Mouse (Mus musculus): ENCODE results near the gene Rpusd4. TPM values are rescaled to one million over a fixed set of nuclear protein-coding genes. Genes with fewer than 3 reads are reported as not detected.

The Rpusd4 gene
- total RNA-seq (2017): 11.6 to 17.8 TPM (median 12.7 TPM) in 3 replicates

DNA sequence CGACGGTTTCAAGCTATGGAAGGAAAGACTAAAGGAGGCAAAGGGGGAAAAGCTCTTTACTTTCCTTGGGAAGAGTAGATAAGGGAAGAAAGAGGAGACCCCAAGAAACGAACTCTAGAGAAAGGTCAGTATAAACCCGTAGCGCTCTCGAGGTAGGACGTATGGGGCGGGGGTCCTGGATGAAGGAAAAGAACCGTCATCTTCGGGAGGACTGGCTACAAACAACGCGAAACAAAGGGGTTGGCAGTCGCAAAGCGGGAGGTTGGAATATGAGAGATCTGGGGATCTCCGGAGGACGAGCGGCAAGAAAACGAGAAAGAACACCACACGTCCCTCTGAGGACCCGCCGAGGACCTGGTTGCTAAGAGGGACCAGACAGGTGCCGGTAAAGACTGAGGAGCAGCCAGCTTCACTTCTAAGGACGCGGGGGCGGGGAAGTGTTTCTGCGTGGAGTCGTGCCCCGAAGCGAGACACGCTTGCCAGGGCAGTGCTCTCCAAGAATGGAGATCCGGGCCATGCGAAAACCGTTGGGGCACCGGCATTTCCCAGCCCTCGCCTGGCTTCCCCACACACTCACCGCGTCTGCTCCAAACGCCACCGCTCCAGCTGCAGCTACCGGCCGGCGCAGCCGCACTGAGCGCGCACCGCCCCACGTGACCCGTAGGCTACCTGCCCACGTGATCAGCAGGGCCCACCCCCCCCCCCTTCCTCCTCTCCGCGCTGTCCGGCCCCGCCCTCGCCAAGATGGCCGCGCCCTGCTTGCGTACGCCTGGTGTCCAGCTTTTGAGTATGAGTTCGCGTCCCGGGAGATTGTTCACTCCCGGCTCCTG lies at the start of gene Rpusd4, which contains the start of gene Fam118b:
Gene Rpusd4 (plus strand): TSS at position 720 of the 830 bp plus-strand sequence.
Gene Fam118b (minus strand): TSS at position 660 of the 830 bp plus-strand sequence.
- peak; percentile 63 for ATAC-seq (replicated peaks; ENCODE audit: insufficient number of reproducible peaks, low FRiP score, low TSS enrichment, poor library complexity, severe bottlenecking)

DNA sequence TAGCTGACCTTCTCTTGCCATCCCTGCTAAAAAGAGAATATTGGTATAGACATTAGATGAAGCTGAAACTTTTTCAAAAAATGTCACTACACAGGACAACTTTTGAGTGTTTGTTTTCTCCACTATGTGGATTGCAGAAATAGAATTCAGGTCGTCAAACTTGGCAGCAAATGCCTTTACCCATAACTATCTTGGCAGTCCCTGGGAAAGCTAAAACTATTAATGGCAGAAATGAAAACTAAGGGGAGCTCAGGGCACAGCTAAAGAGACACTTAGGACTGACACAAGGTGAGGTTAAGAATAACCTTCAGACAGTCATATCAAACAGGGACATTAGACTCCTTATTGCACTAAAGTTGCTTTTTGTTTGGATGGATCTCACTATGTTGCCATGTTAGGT lies 49.7 kb upstream of the Rpusd4 start:
- ATAC-seq (replicated peaks; ENCODE audit: insufficient number of reproducible peaks, low FRiP score, low TSS enrichment, poor library complexity, severe bottlenecking): no peak

DNA sequence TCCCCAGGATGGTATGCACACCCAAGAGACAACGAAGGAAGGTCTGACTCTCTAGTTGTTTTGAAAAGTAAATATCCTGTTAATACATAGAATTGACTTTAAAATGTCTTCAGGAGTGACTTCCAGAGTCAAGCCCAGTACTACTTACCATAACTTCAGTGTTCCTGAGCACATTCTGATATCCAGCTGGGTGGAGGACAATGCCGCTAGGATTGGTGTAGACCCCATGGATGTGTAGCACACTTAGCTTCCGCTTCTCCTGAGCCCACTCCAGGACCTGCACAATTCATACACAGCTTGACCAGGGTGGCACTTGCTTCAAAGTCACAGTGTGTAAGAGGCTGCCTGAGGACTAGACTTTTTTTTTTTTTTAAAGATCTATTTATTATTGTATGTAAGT lies 44.2 kb upstream of the Rpusd4 start:
- ATAC-seq (replicated peaks; ENCODE audit: insufficient number of reproducible peaks, low FRiP score, low TSS enrichment, poor library complexity, severe bottlenecking): no peak

DNA sequence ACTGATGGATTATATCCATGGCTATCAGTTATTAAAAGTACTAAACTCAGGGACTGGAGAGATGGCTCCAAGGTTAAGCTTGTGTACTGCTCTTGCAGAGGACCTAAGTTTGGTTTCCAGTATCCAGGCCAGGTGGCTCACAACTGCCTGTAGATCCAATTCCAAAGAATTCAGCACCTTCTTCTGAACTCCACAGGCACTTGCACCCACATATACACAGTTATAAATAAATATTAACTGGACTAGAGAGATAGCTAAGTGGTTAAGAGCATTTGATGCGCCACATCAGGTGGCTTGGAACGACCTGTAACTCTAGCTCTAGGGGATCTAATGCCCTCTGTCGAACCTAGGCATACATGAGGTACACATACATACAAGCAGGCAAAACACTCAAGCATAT lies 39.0 kb upstream of the Rpusd4 start:
- ATAC-seq (replicated peaks; ENCODE audit: insufficient number of reproducible peaks, low FRiP score, low TSS enrichment, poor library complexity, severe bottlenecking): no peak

DNA sequence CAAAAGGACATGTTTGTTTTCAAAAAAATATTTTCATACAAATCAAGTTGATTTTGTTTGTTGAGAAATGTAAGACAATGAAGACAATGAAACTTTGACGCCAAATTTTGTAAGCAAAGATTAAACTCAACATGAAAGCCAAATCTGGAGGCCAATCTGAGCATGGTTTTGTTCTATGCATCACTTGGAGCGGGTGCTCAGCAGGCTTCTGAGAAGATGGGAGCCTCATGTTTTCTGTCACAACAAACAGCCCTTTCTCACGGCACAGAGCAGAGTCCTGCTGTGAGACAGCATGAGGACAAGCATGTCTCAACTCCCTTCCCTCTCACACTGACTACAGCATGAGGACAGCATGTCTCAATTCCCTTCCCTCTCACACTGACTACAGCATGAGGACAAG lies 31.7 kb upstream of the Rpusd4 start:
- ATAC-seq (replicated peaks; ENCODE audit: insufficient number of reproducible peaks, low FRiP score, low TSS enrichment, poor library complexity, severe bottlenecking): no peak

DNA sequence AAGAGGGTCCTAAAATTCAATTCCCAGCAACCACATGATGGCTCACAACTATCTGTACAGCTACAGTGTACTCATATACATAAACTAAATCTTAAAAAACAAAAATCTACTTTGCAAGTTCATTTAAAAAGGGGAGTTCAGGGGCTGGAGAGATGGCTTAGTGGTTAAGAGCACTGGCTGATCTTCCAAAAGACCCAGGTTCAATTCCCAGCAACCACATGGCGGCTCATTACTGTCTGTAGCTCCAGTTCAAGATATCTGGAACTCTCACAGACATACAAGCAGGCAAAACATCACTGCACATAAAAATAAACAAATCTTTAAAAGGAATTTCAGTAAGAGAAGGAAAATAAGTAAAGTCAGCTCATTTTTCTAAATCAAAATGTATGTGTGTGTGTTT lies 29.3 kb upstream of the Rpusd4 start:
- no peak for ATAC-seq (replicated peaks; ENCODE audit: insufficient number of reproducible peaks, low FRiP score, low TSS enrichment, poor library complexity, severe bottlenecking)

DNA sequence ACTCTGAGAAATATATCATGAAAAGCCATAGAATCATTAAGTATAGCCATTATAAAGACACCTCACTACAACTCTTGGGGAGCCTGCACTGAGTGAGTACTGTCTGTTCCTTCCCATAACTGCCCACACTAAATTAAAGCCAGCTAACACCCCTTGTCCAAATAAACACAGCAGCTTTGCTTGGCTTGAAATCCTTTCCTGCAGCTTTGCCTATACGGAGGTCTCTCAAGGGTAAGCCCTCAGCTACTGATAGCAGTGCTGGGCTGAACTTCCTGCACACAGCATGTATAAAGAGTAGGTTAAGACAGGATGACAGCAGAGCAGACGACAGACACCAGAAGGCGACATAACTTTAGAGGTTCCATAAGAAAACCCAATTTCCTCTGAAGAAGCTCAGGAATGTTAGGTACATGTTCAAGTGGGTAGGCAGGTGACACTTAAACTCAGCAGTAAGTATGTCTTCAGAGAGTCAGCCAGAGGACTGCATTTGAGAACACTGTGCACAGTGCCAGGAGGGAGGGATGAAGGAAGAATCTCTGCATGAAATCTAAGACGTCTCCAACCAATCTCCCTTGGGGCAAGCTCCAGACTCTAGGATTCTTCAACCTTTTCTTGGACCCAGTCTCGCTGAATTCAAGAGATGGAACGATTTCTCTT lies 28.6 kb upstream of the Rpusd4 start:
- ATAC-seq (replicated peaks; ENCODE audit: insufficient number of reproducible peaks, low FRiP score, low TSS enrichment, poor library complexity, severe bottlenecking): no peak

DNA sequence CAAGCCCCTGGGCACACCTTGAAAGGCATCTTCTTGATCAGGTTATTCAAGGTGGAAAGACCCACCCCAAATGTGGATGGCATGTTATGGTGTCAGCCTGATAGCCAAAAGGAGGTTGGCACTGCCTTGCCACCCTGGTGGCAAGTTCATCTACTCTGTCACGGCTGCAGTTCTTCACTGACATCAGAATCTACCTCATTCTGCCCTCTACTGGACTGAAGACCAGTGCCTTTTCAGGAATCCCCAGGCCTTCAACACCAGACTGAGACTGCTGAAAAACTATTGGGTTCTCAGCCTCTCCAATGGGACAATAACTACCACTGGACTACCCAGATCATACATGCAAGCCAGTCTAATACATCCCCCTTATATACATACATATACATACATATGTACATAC lies 27.9 kb upstream of the Rpusd4 start:
- ATAC-seq (replicated peaks; ENCODE audit: insufficient number of reproducible peaks, low FRiP score, low TSS enrichment, poor library complexity, severe bottlenecking): no peak

DNA sequence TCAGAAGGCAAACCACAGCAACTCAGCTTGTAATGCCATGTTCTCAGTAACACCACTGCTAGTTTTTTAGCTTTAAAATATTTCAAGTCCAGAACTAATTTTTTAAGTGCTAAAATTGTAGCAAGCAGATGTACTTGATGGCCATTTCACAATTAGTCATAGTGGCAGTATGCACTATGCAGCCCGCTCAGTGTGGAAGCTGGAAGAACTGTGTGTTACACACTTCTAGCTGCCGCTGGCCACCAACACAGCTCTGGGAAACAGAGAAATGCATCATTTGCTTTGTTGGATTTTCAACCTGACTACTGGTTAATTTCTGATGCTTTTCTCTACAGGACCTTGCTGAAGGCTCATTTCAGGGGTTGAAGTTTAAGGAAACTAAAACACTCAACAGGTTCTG lies 20.3 kb upstream of the Rpusd4 start:
- ATAC-seq (replicated peaks; ENCODE audit: insufficient number of reproducible peaks, low FRiP score, low TSS enrichment, poor library complexity, severe bottlenecking): no peak

DNA sequence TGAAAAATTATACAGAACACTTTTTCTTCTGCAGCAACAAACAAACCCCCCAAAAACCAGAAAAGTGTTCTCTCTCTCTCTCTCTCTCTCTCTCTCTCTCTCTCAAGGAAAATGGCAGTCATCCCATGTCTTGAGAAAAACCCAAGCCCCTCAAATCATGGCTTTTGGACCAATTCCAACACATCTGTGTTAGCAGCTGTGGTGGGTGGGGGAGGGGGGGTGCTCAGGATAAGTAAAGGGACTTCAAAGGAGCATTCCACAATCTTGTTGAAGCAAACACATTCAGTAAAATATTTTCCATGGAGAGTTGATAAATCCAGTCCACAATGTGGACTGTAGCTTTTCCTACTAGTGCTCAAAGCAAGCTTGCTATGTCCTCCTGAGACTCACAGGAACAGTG lies 18.2 kb upstream of the Rpusd4 start:
- ATAC-seq (replicated peaks; ENCODE audit: insufficient number of reproducible peaks, low FRiP score, low TSS enrichment, poor library complexity, severe bottlenecking): no peak

DNA sequence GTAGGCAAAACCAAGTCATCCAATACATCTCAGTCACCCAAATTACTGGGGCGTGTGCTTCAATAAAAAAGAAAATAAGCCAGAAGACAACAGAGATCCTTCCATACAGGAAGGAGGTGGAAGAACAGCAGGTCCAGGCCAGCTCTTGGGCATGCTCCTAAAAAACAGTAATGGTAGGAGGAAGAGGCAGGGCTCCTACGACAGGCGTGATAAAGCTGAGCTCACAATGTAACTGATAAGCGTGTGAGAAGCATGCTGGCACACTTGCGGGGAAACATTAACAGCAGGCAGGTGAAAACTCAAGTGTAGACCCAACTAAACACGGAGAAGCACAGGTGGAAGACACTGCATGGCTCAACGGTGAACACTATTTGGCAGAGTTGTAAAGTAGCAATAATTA lies 10.3 kb upstream of the Rpusd4 start:
- no peak for ATAC-seq (replicated peaks; ENCODE audit: insufficient number of reproducible peaks, low FRiP score, low TSS enrichment, poor library complexity, severe bottlenecking)

DNA sequence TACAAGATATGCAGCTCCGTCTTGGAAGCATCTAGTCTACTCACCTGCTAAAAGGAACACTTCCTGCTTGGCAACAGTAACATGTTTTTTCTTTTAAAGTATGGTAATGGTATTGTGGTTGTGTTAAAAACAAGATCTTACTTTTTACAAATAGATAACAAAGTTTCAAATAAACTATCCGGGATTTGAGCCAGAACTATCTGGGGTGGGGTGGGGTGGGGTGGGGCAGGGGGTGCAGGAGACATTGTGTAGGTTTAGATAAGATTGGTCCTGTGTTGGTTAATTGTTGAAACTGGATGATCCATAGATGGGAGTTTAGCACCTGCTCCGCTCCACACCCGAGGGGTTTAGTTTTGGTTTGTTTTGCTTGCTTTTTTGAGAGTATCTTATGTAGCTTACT lies 5.2 kb upstream of the Rpusd4 start:
- no peak for ATAC-seq (replicated peaks; ENCODE audit: insufficient number of reproducible peaks, low FRiP score, low TSS enrichment, poor library complexity, severe bottlenecking)

DNA sequence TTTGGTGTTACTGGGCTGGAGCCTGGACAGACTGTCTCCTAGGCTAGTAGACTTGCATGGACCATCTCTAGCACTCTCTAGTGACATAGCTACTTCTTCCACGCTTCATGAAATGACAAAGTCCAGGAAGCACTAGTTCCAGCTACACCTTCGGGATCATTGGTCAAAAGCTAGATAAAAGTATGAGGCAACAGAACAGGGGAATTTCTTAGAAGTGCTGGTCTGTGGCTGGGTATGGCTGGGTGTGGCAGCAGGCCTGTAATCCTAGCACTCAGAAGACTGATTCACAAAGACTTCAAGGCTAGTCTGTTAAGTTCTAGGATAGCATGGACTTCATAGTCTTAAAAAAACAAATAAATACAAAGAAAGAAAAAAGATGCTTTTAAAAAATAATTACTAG lies 4.2 kb upstream of the Rpusd4 start:
- ATAC-seq (replicated peaks; ENCODE audit: insufficient number of reproducible peaks, low FRiP score, low TSS enrichment, poor library complexity, severe bottlenecking): no peak

DNA sequence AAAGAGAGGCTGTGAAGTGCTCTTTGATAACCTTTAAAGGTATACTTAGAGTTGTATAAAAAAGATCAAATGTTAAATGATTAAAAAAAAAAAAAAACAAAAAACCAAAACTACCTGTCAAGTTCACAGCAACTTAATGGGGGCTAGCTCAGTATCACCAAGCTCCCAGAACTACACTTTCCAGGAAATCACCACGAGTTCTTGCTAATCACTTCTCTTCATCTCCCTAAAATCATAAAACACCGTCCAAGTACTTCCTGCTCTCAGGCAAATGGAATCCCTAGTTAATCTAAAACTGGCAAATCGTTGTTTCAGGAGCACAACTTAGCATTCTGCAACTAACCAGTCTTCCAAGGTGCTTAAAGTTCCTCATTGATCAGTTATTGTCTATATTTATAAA lies 3.2 kb upstream of the Rpusd4 start:
- ATAC-seq (replicated peaks; ENCODE audit: insufficient number of reproducible peaks, low FRiP score, low TSS enrichment, poor library complexity, severe bottlenecking): no peak

DNA sequence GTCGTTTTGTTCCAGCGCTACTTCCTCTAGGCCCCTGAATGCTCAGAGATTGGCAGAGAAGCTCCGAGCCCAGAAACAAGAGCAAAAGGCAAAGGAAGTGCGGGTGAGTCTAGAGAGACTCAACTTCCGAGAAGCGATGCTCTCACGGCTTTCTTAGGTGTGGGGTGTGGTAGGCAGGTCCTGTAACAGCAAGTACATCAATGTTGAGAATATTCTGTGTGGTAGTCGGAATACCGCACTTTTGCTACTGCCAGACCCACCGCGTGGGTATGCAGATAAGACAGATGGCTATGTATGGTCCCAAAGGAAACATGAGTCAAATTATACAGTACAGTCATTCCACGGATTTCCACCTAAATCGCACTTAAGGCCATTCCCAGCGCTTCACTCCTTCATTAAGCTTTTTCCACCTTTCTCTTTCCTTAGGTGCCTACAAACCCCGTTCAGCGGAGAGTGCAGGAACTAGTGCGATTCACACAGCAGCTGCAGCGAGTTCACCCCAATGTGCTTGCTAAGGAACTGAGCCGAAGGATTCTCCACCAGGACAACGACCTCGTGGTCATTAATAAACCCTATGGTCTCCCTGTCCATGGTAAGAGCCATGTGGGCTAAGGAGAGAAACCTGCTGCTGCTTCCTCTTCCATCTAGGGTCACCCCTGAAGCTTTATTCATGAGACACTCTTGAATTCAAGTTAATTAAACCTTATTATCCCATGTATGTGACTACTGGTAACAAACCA lies 481 bp downstream of the Rpusd4 start:
- 0 out of 2 replicates have a peak, but pooled peaks have one; percentile 14 for ATAC-seq (replicated peaks; ENCODE audit: insufficient number of reproducible peaks, low FRiP score, low TSS enrichment, poor library complexity, severe bottlenecking)

DNA sequence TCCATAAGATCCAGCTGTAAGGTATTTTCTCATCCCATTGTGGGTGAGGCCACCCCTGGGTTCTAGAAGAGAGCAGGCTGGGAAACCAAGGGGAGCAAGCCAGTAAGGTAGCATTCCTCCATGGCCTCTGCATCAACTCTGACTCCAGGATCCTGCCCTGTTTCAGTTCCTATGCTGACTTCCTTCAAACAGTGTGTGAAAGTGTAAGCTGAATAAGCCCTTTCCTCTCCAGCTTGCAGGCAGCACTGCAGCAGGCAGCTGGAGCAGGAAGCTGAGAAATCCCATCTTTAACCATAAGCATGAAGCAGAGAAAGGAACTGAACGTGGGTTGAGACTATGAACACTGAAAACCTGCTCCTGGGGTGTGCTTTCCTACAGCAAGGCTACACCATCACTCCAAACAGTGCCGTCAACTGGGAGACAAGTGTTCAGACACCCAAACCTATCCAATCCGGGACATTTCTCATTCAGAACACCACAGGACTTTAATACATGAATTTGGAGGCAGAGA lies 10.2 kb downstream of the Rpusd4 start:
- ATAC-seq (replicated peaks; ENCODE audit: insufficient number of reproducible peaks, low FRiP score, low TSS enrichment, poor library complexity, severe bottlenecking): no peak; the same call in 1 of the 2 replicates

DNA sequence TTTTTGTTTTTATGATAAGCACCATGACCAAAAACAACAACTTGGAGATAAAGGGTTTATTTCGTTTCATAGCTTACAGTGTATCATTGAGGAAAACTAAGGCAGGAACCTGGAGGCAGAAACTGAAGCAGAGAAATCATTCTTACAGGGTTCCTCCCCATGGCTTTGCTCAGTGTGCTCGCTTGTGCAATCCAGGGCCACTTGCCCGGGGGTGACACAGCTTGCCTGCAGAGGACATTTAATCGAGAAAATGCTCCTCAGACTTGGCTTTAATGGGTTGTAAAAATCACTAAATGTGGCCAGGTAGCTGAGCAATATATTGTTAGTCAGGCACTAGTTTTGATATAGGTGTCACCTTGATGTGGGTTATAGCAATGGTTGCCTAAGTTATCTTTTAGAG lies 10.8 kb downstream of the Rpusd4 start:
- ATAC-seq (replicated peaks; ENCODE audit: insufficient number of reproducible peaks, low FRiP score, low TSS enrichment, poor library complexity, severe bottlenecking): no peak

DNA sequence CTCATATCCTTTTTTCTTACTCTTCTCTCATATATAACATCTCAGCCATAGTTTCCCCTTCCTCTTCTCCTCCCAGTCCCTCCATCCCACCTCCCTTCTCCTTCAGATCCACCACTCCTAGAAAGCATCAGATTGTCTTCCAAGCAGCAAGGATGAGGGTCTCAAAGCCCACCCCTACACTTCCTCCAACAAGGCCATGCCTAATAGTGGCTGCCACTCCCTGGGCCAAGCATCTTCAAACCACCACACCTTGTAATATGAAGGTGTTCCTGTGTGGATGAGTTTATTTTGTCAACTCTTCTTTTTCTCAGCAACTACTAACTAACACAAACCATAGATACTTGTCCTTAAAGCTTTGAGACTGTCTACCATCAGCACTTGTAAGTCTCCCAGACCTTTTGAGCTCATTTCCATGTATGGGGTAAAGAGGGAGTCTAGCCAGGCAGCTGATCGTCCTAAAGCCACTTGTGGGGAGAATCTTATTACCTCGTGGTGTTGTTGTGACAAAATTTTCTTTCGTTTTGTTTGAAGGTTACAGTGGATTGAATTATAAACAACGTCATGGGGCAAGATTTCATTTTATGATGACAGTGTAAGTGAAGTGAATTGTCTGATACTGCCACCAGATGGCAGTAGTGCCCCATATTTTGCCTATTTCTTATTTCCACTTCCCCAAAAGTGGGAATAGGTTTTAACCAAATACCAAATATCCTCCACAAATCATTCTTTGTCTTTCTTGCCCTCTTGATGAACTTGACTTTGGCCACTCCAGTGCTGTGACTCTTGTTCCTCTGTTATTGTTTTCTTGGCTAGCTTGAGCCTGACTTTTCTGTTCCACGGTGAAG lies 14.6 kb downstream of the Rpusd4 start:
- peak; percentile 59 for ATAC-seq (replicated peaks; ENCODE audit: insufficient number of reproducible peaks, low FRiP score, low TSS enrichment, poor library complexity, severe bottlenecking)

DNA sequence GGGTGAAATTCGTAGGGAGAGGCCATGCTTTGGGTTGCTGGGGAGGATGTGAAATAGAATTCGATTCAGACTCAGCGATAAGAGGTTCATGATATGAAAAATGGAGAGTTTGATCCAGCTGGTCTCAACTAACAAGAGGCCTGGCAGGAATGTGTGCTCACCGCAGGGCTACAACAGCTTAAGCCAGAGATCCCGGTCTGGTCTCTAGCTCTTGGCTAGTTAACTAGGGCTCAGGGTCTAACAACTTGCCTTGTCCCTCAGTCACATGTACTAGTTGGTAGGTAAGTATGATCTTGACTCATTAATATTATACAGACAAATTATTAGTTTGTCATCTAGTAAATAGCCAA lies 15.2 kb downstream of the Rpusd4 start:
- no peak for ATAC-seq (replicated peaks; ENCODE audit: insufficient number of reproducible peaks, low FRiP score, low TSS enrichment, poor library complexity, severe bottlenecking)
